ENCODE assay signal across 10 mouse cellular contexts in genomic region chr7:27685220-27685619, GRCm38 (mm10). TPM values are rescaled to one million over a fixed set of nuclear protein-coding genes. Genes with fewer than 3 reads are reported as not detected.
DNase-seq lines count a peak whose midpoint lies in the region; ATAC-seq and TF ChIP-seq lines count a peak whose summit lies in the region.
"Had no signal": no experiment of that assay in that cellular context is flagged by ENCODE, and none has a peak within 500 bp of the region (broad histone marks: within the 10 kb centered on the region; RNA-seq: fewer than 3 reads in every experiment).

No protein-coding gene starts in this region.

- H3K27ac ChIP-seq in stomach, embryonic 15.5 days, result no peak overlapping the region
- no peak overlapping the region for H3K27ac ChIP-seq in stomach, postnatal 0 days (replicated peaks)
- no peak overlapping the region for H3K27ac ChIP-seq in limb, embryonic 10.5 days
- no peak overlapping the region for H3K27ac ChIP-seq in liver, embryonic 12.5 days
- H3K27ac ChIP-seq: liver, embryonic 14.5 days had no signal

- peak overlapping the region; percentile 10; the same call in 1 of the 2 replicates for H3K4me2 ChIP-seq in stomach, embryonic 15.5 days
- no peak overlapping the region for H3K4me2 ChIP-seq in stomach, postnatal 0 days (replicated peaks; ENCODE audit: low read depth)
- H3K4me2 ChIP-seq in liver, embryonic 12.5 days, result no peak overlapping the region

- no peaks in the 10 kb centered on the region for H3K9me3 ChIP-seq in stomach, embryonic 15.5 days
- H3K9me3 ChIP-seq in stomach, postnatal 0 days (ENCODE audit: control insufficient read depth, low read length), result no peaks in the 10 kb centered on the region
- no peaks in the 10 kb centered on the region for H3K9me3 ChIP-seq in limb, embryonic 10.5 days (replicated peaks)
- no peaks in the 10 kb centered on the region for H3K9me3 ChIP-seq in liver, embryonic 12.5 days (replicated peaks)

- H3K9ac ChIP-seq in stomach, embryonic 15.5 days, result no peak overlapping the region
- no peak overlapping the region for H3K9ac ChIP-seq in stomach, postnatal 0 days (ENCODE audit: low read length)
- no peak overlapping the region for H3K9ac ChIP-seq in liver, embryonic 12.5 days
- H3K9ac ChIP-seq: liver, embryonic 14.5 days had no signal

- peak; percentile 49 for DNase-seq in heart, adult 11 months
- no peak for DNase-seq in heart, adult 18-20 months
- no peak for DNase-seq in stomach, postnatal 0 days (ENCODE audit: low spot score)
- no peak for DNase-seq in limb, embryonic 10.5 days (ENCODE audit: low spot score)
- no peak for DNase-seq in right cerebral cortex, postnatal 36 days (ENCODE audit: low spot score in 2 of 2)
- no peak for DNase-seq in embryo, embryonic 11 days
- DNase-seq: gastrocnemius, postnatal 36 days had no signal

- no peaks in the 10 kb centered on the region for H3K27me3 ChIP-seq in stomach, embryonic 15.5 days (replicated peaks)
- no peaks in the 10 kb centered on the region for H3K27me3 ChIP-seq in stomach, postnatal 0 days (ENCODE audit: control insufficient read depth, insufficient read depth, low read length)
- no peaks in the 10 kb centered on the region for H3K27me3 ChIP-seq in limb, embryonic 10.5 days (ENCODE audit: low read depth, poor library complexity, severe bottlenecking)
- peaks cover 18% of the 10 kb centered on the region for H3K27me3 ChIP-seq in liver, embryonic 12.5 days (replicated peaks)

- no peak for ATAC-seq in stomach, embryonic 15.5 days (ENCODE audit: insufficient read depth, low FRiP score, low read depth)
- no peak for ATAC-seq in stomach, postnatal 0 days (ENCODE audit: low FRiP score, low TSS enrichment)
- ATAC-seq in liver, embryonic 12.5 days, result no peak

- 36% methylated on average over 5 of the region's 5 CpGs for WGBS in stomach, embryonic 15.5 days
- 35% methylated on average over 5 of the region's 5 CpGs for WGBS in stomach, postnatal 0 days
- WGBS in limb, embryonic 10.5 days, result 49% methylated on average over 5 of the region's 5 CpGs
- 33% methylated on average over 5 of the region's 5 CpGs for WGBS in liver, embryonic 12.5 days (ENCODE audit: insufficient replicate concordance)

- no peaks in the 10 kb centered on the region for H3K36me3 ChIP-seq in stomach, embryonic 15.5 days
- H3K36me3 ChIP-seq in stomach, postnatal 0 days (ENCODE audit: control insufficient read depth, insufficient read depth, low read length), result no peaks in the 10 kb centered on the region
- no peaks in the 10 kb centered on the region for H3K36me3 ChIP-seq in limb, embryonic 10.5 days
- H3K36me3 ChIP-seq in liver, embryonic 12.5 days, result no peaks in the 10 kb centered on the region

- TF ChIP-seq EP300 in stomach, postnatal 0 days (optimal IDR thresholded peaks at IDR 0.05), result no peak

- H3K4me1 ChIP-seq in stomach, embryonic 15.5 days, result peaks cover 4% of the 10 kb centered on the region; the same call in 1 of the 2 replicates
- no peaks in the 10 kb centered on the region for H3K4me1 ChIP-seq in stomach, postnatal 0 days (replicated peaks; ENCODE audit: control insufficient read depth, insufficient read depth)
- H3K4me1 ChIP-seq in limb, embryonic 10.5 days, result peaks cover 12% of the 10 kb centered on the region
- H3K4me1 ChIP-seq in liver, embryonic 12.5 days, result peaks cover 15% of the 10 kb centered on the region

- TF ChIP-seq CTCF in stomach, postnatal 0 days (IDR thresholded peaks at IDR 0.05; ENCODE audit: low read depth), result no peak

- no peak overlapping the region for H3K4me3 ChIP-seq in stomach, embryonic 15.5 days (replicated peaks)
- no peak overlapping the region for H3K4me3 ChIP-seq in stomach, postnatal 0 days (ENCODE audit: low read depth, low read length)
- H3K4me3 ChIP-seq in limb, embryonic 10.5 days, result peak overlapping the region; percentile 19; the same call in 1 of the 2 replicates
- H3K4me3 ChIP-seq in liver, embryonic 12.5 days, result no peak overlapping the region

RNA-seq across cellular contexts. Expression of gene Zfp607b, which starts 3.9 kb away (rescaled TPM):
- under 1 TPM; 0.69 to 0.85 TPM for total RNA-seq in heart, adult 18-20 months (2021)
- polyA plus RNA-seq in stomach, embryonic 15.5 days (2015; fragmentation: Nextera tagmentation; extraction: Ambion mirVana), result 2.9 and 4.2 TPM in 2 replicates
- polyA plus RNA-seq in stomach, postnatal 0 days (2015; fragmentation: Nextera tagmentation; extraction: Ambion mirVana), result 1.9 and 2.0 TPM in 2 replicates
- 2.5 and 3.3 TPM in 2 replicates for polyA plus RNA-seq in limb, embryonic 10.5 days (2016; fragmentation: Nextera tagmentation; extraction: Ambion mirVana)
- 0.64 and 0.79 TPM in 2 replicates for polyA plus RNA-seq in liver, embryonic 12.5 days (2016; fragmentation: Nextera tagmentation; extraction: Ambion mirVana)

RNA-seq across cellular contexts. Expression of gene Map3k10, which starts 10.8 kb away (rescaled TPM):
- total RNA-seq in heart, adult 18-20 months (2021), result 10 to 100 TPM; 19.1 to 21.7 TPM
- 7.1 and 8.3 TPM in 2 replicates for polyA plus RNA-seq in stomach, embryonic 15.5 days (2015; fragmentation: Nextera tagmentation; extraction: Ambion mirVana)
- 4.2 and 4.6 TPM in 2 replicates for polyA plus RNA-seq in stomach, postnatal 0 days (2015; fragmentation: Nextera tagmentation; extraction: Ambion mirVana)
- polyA plus RNA-seq in limb, embryonic 10.5 days (2016; fragmentation: Nextera tagmentation; extraction: Ambion mirVana), result 9.2 and 12.3 TPM in 2 replicates
- polyA plus RNA-seq in liver, embryonic 12.5 days (2016; fragmentation: Nextera tagmentation; extraction: Ambion mirVana), result 5.7 and 6.7 TPM in 2 replicates

RNA-seq across cellular contexts. Expression of gene Ttc9b, which starts 31.5 kb away (rescaled TPM):
- total RNA-seq in heart, adult 18-20 months (2021), result not detected
- polyA plus RNA-seq in stomach, embryonic 15.5 days (2015; fragmentation: Nextera tagmentation; extraction: Ambion mirVana), result 1.6 and 1.8 TPM in 2 replicates
- 1.4 and 1.6 TPM in 2 replicates for polyA plus RNA-seq in stomach, postnatal 0 days (2015; fragmentation: Nextera tagmentation; extraction: Ambion mirVana)
- 0.23 TPM in 1 of 2 replicates, not detected in the other for polyA plus RNA-seq in limb, embryonic 10.5 days (2016; fragmentation: Nextera tagmentation; extraction: Ambion mirVana)
- polyA plus RNA-seq in liver, embryonic 12.5 days (2016; fragmentation: Nextera tagmentation; extraction: Ambion mirVana), result not detected in 2 replicates
- total RNA-seq: gastrocnemius, postnatal 36 days had no signal
- polyA plus RNA-seq: liver, embryonic 14.5 days had no signal

RNA-seq across cellular contexts. Expression of gene Zfp60, which starts 46.0 kb away (rescaled TPM):
- total RNA-seq in heart, adult 18-20 months (2021), result 1 to 10 TPM; 9.0 to 9.1 TPM
- 27.1 and 30.8 TPM in 2 replicates for polyA plus RNA-seq in stomach, embryonic 15.5 days (2015; fragmentation: Nextera tagmentation; extraction: Ambion mirVana)
- polyA plus RNA-seq in stomach, postnatal 0 days (2015; fragmentation: Nextera tagmentation; extraction: Ambion mirVana), result 8.4 and 9.3 TPM in 2 replicates
- polyA plus RNA-seq in limb, embryonic 10.5 days (2016; fragmentation: Nextera tagmentation; extraction: Ambion mirVana), result 38.2 and 49.5 TPM in 2 replicates
- polyA plus RNA-seq in liver, embryonic 12.5 days (2016; fragmentation: Nextera tagmentation; extraction: Ambion mirVana), result 8.0 and 9.2 TPM in 2 replicates
